Mouse (Mus musculus) urinary bladder, postnatal 36 days (tissue): ENCODE measurements around the gene Isg20.
A peak's percentile ranks its signal among the peaks of the same experiment; 100 is the strongest.

Experiments
- DNase-seq, 2 experiments: peaks; one replicate each; pipeline ENCODE4 v3.0.0; 2022; ENCODE audit warnings: low spot score in 2 of 2, mixed read lengths in 1 of 2

Isg20 gene

DNA sequence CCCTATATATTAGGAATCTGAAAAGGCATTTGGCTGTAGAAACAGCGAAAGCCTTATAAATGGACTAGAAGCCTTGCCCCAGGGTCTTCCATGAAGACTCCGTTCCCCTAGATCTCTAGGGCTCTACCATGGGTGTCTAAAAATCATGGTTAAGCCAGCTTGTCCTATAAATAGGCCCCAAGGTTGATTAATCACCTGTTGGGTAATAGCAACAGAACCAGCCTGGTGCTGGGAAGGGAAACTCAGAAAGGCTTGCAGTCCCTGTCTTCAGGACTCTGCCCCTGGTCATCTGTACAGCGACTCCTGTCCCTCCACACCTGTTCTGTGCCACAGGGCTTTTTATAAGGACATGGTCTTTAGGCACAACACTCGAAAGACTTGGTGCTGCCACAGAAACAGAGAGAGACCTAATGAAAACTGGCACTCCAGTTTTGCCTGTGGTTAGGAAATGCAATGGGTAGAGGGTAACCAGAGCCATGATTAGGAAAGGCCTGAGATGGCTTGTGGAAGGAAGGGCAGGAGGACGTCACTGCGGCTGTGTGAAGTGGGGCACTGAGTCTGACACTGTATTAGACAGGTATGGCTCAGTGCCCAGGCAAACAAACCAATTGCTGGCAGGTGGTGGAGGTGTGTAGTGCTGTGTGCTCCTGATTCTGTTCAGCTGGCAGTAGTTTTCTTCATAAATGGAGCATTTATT lies 9.9 kb upstream of the Isg20 start:
- DNase-seq = no peak

DNA sequence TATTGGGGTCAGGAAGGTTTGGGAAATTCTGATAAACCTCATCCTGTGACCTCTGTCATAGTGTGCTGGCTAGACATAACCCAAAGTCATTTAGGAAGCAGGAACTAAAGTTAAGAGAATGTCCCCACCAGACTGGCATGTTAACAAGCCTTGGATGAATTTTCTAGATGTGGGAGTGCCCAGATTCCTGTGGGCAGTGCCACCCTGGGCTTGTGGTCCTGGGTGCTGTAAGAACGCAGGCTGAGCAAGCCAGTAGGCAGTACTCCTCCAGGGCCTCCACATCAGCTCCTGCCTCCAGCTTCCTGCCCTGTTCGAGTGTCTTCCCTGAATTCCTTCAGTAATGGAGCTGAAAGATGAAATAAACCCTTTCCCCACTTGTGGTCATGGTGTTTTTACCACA lies 9.0 kb upstream of the Isg20 start:
- DNase-seq = no peak

DNA sequence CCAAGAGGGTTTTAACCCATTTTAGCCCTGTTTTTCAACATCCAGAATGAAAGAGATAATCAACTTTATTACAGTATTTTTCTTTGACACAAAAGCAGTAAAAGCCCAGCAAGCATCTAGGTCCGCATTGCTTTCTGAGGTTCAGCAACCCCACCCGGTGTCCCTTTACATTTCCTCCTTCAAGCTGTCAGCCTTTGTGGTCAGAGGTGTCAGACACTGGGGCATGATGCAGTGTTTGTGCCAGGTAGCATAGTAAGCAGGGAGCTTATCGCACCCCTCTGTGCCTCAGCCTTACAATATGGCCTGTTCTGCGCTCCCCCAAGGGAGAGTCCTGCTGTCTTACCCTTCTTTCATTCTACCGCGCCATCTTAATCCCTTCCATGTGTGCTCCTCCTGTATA lies 4.2 kb upstream of the Isg20 start:
- DNase-seq = no peak

DNA sequence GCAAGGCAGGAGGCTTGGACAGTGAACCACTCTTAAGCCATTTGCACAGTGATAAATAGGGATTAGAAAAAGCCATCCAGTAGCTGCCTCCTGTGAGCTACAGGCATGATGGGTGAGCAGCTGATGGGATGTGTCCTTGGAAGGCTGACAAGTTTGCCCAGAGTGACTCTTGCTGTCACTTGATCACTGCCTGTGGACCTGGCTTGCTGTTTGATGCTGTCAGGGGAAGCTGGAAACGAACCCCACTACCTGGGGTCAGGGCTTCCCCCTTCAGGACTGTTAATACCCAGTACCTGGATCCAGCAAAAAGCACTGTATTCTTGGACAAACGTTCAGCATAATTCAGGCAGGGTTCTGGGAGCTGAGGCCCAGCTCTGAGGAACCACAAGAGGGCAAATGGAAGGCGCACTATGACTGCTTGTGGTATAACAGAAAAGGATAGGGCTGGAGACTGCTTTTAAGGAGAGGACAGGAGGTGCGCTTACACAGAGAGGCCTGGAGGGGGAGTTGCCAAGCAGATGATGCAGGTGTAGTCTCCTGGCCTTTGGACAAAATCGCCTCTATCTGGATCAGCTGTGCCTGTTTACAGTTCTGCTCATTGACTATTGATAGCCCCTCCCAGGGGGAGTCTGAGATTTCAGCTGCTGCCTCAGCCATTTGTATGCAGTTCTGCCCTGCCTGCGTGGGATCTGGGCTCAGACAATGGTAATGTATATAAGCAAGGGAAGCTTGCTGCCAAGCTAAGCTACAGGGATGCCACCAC lies 2.7 kb upstream of the Isg20 start:
- DNase-seq = no peak

DNA sequence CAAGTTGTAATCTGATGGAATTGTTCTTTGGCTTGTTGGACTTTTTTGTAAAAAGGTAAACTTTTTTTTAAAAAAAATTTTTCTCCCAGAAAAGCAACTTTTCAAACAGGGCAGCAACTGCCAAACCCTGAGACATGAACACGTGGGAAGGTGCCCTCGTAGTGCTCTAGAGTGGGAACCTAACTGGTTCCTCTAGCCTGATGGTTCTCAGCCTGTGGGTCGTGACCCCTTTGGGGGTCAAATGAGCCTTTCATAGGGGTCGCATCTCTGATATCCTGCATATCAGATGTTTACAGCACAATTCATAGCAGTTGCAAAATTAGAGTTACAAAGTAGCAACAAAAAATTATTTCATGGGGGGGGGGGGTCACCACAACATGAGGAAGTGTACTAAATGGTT lies 2.0 kb upstream of the Isg20 start:
- no peak for DNase-seq

DNA sequence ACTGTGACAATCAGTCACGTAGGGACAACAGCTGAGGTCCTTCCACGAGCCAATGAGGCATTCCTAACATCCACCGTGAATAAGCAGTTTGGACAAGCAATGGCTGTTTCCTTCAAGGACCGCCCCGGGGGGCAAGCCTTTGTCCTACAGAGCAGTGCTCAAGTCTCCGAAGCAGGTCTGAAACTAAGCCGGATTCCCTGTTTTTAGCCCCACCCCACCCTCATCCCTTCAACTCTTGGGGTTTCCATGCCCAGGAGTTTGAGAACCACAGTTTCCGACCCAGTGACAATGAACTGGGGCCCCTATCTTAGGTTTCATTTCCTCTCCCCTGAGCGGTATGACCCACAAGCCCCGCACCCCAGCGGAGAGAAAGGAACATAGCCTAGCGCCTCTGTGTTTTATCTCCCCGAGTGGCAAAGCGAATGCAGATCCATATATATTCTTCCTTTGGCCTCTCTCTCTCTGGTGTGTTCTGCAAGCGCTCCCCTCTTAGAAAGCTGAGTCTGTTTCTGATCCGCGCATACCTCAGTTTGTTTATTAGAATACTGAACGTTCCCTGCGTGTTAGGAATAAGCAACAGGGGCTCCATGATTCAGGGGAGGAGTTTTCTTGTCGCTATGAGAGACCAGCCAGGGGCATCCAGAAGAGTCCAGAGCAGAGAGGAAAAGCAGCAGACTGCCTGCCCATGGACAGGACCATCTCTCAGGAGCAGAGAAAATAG lies 811 bp upstream of the Isg20 start:
- no peak for DNase-seq

DNA sequence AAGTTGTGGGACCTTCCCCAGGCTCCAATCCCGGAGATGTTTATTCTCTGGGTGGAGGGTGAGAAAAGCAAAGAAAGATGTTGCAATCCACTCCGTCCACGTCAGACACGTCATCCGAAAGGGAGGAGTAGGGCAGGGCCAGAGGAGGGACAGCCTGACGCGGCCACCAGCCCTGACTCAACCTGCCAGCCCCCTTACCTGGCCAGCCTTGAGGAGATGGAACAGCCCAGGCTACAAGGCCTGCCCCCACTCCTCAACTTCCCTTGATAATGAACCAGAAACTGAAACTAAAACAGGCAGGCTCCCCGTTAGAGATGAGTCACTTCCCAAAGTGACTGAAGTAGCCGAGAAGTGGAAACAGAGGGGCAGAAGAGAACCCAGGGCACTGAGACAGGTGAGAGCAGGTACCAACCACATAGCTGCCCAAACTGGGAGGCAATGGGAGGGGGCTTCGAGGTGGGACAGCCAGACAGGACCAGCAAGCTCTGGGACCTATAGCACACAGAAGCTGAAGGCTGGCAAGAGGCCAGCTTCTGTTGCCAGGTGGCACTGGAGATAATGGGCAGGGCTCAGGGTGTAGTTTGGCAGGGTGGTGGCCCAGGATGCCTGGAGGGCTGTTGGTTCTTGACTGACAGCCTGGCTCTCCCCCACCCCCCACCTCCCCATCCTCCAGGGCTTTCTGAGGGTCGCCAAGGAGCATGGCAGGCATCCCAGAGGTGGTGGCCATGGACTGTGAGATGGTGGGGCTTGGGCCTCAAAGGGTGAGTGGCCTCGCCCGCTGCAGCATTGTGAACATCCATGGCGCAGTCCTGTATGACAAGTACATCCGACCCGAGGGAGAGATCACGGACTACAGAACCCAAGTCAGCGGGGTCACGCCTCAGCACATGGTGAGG lies 673 bp downstream of the Isg20 start:
- peak; percentile 90 to 91 for DNase-seq

DNA sequence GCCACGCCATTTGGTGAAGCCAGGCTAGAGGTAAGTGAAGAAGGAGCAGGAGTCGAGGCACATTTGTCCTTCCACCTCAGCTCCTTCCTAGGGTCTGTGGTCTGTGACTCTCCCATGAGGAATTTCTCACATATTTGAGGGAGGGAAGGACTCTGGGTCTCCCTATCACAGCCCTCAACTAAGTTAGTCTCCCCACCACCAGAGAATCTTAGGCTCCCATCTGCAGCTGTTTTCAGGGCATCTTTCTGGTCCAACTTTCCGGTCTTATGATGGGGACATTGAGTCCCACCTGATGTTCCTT lies 1.3 kb downstream of the Isg20 start:
- DNase-seq = no peak

DNA sequence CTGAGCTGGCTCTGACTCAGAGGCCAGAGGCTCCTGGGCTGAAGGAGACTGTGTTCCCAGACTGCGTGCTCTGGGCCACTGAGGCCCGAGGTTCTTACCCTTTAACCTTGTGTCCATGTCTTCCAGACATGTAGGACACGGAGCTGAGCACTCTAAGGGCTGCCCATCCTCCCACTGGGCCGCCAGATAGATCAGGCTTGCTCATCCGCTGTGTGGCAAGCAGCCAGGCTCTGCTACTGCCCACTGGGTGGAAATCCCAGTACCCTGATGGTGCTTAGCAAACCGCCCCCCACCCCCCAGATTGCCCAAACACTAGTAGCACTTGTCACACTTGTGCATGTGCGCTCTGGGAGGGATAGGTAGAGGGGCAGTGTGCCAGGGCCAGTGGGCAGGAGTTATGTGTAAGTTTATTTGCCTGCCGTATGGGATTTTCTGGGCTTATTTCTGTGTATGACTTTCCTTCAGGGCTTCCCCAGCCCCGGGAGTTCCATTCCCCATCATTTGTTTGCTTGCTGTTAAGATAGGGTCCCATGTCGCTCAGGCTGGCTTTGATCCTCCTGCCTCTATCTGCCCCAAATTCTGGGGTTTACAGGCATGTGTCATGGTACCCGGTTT lies 1.8 kb downstream of the Isg20 start:
- no peak for DNase-seq

DNA sequence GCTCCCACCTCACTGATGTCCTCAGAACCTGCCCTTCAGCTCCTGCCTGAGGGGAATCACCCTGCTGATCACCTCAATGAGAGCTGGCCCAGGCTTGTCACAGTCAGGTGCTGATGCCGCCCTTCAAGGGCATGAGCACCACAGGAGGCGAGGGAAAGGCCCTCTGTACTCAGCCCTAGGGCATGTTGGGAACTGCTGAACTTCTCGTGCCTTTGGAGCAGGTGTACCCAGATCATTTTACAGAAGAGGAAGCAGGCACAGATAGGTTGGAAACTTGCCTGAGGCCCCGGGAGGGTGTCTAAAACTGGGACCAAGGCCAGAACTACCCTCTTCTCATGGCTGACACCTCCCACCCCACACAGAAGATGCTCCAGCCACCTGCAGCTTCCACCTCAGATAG lies 5.5 kb downstream of the Isg20 start:
- peak; percentile 46 to 67 for DNase-seq

DNA sequence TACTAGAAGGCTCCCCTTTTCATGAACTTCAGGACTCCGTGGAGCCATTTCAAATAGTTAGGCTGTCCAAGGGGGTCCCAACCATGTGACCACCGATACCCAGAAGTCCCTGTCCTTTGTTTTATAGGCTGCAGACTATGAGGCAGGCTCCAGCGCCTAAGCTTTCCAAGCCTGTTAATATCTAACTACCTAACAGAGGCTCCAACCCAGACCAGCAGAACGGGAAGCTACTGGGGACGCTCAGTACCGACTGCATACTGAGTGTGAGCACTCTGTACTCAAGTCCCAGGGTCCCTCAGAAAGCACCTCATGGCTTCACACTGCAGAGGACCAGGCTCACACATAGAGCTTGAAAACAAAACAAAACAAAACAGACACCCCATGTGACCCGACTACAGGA lies 9.3 kb downstream of the Isg20 start:
- no peak for DNase-seq

DNA sequence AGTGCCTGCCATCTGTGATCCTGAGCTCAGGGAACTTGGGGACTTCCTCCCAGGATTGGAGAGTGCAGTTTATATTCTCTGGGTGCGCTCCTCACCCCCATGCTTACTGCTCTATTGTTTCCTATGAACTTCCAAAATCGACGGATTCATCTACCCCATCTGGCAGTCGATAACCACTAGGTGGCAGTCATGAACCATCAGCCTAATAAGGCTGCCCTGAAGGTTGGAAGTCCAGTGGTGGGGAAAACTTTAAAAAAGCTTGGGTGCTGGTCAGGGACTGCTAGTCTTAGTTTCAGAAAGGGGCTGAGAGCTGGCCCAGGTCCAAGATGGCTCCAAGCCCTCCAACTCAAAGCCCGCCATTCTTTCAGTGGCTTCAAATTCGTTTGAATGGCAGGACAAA lies 11.1 kb downstream of the Isg20 start:
- peak; percentile 54 to 55 for DNase-seq

DNA sequence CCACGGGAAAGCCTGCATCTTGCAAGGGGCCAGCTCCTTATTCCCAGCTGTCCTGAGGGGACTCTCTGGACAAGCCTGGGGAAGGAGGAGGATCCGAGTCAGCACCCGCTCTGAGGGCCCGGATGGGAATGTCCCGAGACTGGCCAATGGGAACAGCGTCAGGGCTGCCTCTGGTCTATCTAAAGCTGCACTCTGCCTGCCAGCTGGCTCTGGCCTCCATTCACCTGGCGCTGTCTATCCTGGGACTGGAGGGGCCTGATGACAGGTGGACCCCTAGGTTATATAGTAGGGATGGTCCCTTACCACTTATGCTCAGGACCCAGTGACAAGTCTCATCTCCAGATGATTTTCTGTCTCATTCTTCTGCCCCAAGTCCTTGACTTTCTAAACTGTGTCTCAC lies 11.6 kb downstream of the Isg20 start:
- no peak for DNase-seq

DNA sequence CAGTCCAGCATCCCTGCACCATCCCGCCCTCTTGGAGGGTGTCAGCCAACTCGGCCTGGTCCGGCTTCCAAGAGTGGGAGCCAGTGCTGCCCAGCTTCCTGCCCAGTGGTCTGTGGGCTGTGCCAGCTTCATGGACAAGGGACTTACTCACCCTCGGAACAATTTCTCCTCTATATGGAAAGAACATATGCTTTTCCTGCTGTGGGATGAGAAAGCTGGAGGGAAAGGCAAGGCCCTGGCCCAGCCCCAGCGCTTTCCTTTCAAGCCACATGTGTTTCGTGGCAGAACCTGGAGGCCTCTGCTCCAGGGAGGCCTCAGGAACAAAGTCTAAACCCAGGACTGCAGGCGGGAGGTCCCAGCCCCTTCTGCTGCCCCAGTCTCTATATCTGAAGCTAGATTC lies 12.5 kb downstream of the Isg20 start:
- no peak for DNase-seq

DNA sequence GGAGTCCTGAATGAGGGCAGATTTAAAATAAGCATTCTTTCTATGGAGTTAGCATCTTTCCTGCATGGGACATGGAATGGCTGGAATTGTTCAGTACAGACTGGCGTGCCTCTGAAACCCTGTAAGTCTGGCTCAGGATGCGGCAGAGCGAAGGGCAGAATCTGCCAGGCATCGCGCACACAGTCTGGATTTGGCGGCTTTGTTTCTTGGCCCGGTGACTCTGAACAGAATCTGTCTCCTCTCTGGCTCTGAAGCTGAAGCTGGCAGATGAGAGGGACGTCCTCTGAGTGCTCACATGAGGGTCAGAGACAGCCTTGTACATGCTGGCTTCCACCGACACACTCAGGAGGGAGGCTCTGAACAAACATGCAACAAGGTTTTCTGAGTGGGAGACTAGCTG lies 12.9 kb downstream of the Isg20 start:
- no peak for DNase-seq

DNA sequence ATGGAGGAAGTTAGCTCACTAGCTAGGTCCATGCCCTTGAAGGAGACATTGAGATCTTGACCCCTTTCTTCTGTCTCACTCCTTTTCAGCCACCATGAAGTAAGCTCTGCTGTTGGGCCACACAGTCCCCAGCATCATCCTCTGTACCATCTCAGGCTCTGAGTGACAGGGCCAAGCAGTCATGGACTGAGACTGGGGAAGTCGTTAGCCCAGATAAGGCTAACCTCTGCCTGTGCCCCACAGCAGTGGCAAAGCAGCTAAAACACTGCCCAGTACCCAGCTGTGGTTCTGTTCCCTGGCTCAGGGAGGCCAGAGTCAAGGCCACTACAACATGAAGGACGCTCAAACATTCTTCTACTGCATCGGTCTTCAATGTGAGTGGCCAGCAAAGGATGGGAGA lies 14.0 kb downstream of the Isg20 start:
- DNase-seq = no peak

DNA sequence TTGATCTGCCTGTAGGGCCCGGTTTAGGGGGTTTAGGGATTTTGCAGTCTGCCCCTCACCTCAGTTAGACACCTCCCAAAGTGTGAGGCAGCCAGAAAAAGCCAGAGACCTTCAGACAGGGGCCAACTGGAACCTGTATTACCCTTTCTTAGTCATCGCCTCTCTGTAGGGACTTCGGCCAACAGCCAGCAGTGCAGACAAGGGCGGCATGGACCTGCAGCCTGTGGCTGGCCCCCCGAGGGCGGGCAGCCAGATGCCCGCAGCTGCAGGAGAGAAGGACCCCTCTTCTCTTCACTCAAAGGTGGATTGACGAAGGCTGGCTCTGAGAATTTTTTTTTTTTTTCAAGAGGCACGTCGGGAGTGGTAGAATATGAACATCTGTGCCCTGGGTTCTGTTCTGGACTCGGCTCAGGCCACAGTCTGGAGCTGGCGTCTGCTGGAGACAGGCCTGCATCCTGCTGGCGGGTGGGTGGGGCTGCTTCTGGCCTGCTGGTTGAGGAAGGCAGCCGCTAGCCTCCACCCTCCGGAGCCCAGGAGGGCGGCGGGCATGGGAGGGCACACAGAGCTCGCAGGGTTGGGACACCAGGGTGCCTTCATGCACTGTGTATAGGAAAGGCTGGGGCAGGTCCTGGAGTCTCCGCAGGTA lies 25.9 kb downstream of the Isg20 start:
- DNase-seq = no peak

DNA sequence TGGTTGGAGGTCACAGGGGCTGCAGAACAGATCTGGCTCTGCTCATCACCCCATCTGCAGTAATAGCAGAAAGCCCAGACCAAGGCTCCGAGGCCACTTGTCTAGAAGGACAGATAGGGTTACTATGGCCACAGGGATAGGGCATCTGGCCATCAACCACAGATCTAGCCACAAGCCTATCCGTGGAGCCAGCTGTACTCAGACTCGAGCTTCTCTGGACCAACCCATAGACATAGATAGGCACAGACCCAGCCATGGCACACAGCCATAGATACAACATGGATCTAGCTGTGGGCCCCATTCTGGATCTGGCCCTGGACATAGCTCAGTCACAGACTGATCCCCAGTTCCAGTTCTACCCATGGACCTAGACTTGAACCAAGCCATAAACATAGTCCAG lies 27.7 kb downstream of the Isg20 start:
- DNase-seq = no peak

DNA sequence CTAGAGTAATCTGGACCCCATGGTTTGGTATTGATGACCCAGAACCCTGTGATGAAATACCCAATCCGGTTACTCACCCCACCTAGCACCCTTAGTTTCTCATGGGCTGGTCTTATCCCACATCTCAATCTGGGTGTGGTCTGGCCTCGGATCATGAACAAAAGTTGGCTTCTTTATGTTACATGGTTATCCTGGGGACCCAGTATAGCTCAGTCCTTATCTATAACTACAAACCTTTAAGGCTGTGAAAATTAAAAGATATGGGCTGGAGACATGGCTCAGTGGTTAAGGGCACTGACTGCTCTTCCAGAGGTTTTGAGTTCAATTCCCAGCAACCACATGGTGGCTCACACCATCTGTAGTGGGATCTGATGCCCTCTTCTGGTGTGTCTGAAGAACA lies 29.3 kb downstream of the Isg20 start:
- DNase-seq = no peak

DNA sequence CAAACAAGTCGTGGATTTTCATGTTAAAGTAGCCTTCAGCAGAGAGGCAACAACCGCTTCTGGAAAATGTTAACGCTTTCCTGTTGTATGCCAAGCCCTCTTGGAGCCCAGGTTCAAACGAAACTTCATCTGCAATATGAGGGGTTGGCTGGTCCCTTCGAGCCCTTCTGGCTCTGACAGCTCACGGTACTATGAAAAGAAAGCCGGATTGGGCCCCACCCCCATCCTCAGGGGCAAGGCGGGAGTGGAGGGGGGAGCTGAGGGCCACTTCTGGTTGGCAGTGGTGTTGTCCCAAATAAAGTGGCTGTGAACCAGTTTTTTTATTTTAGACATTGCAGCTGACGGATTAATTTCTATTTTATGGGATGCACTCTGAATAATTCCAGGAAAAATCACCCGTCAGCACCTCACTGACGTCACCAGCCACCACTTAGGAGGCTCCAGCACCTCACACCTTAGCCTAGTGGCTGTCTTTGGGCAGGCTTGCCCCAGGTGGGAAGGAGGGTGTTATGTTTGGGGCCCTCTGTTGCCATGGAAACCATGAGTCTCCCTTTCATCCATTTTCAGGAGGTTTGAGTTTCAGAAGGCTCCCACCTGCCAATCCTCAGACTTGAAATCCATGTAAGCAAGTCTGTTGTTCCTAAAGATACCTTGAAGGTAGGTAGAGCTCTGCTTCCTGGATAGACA lies 40.8 kb downstream of the Isg20 start:
- no peak for DNase-seq

DNA sequence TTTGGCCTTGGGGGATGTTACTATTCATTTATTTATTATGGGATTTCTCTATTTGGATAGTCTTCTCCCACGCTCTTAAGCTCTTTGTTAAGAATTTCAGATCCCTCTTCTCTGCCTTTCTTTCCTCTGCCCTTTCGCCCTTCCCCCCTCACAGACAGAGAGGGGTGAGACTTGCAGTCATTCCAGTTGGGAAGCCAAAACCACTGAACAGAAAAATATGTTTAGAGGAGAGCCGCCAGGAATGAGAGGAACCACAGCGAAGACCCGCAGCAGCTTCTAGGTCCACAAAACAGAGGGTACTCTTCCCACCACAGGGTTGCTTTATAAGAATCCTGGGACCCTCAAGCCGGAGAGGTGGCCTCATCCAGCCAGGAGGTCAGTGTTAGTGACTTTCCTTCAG lies 41.4 kb downstream of the Isg20 start:
- DNase-seq = no peak
